Mouse (Mus musculus): ENCODE data around the gene Krt79. TPM values are rescaled to one million over a fixed set of nuclear protein-coding genes. Genes with fewer than 3 reads are reported as not detected.

Gene Krt79
- polyA plus RNA-seq, 1 experiment = 32.7 TPM

- TF ChIP-seq POLR2A (IDR thresholded peaks at IDR 0.05; ENCODE audit: borderline replicate concordance, extremely low read depth, low read depth, low read length) = no peak
- no peak for TF ChIP-seq CTCF (IDR thresholded peaks at IDR 0.05; ENCODE audit: insufficient read depth, low read length)
- no peak for DNase-seq
- no peak overlapping the region for H3K4me3 ChIP-seq (replicated peaks; ENCODE audit: extremely low read depth, low read depth, low read length)
- no peaks in the 10 kb centered on the region for H3K4me1 ChIP-seq (ENCODE audit: control insufficient read depth, insufficient read depth, low read length)
- WGBS = 75% methylated on average over 2 of the region's 2 CpGs
These were observed 24.1 kb downstream of the Krt79 start for GRCm38 (mm10) chr15:101916072-101916471.

DNA sequence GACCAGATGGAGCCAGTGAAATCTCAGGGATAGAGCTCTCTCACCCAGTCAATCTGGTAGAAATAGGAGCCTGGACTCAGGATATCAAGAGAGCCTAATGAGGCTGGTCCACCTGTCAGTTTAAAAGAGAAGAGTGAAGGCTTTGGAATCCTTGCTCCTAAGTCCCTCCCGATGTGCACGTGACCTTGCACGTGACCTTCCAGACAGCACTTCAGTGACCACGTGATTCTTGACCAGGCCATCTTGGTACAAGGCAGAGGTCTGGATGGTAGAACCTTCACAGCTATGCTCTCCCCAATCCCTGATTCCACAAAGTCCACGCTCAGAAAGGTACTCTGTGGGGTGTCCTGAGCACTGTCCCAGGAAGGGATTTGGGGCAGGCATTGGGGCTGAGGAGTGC, 35.3 kb downstream of the Krt79 start:
- 81% methylated on average over 5 of the region's 5 CpGs for WGBS
- no peak overlapping the region for H3K4me3 ChIP-seq (replicated peaks; ENCODE audit: extremely low read depth, low read depth, low read length)
- no peaks in the 10 kb centered on the region for H3K4me1 ChIP-seq (ENCODE audit: control insufficient read depth, insufficient read depth, low read length)
- TF ChIP-seq POLR2A (IDR thresholded peaks at IDR 0.05; ENCODE audit: borderline replicate concordance, extremely low read depth, low read depth, low read length) (no peak), CTCF (IDR thresholded peaks at IDR 0.05; ENCODE audit: insufficient read depth, low read length) (no peak)
- no peak for DNase-seq

GRCm38 (mm10) chr15:101902171-101903149, 37.7 kb downstream of the Krt79 start:
- Histone ChIP-seq H3K4me1 (ENCODE audit: control insufficient read depth, insufficient read depth, low read length) (no peaks in the 10 kb centered on the region), H3K4me3 (replicated peaks; ENCODE audit: extremely low read depth, low read depth, low read length) (no peak overlapping the region)
- WGBS = 51% methylated on average over 12 of the region's 12 CpGs
- TF ChIP-seq POLR2A (IDR thresholded peaks at IDR 0.05; ENCODE audit: borderline replicate concordance, extremely low read depth, low read depth, low read length) = no peak
- no peak for TF ChIP-seq CTCF (IDR thresholded peaks at IDR 0.05; ENCODE audit: insufficient read depth, low read length)
- no peak for DNase-seq

DNA sequence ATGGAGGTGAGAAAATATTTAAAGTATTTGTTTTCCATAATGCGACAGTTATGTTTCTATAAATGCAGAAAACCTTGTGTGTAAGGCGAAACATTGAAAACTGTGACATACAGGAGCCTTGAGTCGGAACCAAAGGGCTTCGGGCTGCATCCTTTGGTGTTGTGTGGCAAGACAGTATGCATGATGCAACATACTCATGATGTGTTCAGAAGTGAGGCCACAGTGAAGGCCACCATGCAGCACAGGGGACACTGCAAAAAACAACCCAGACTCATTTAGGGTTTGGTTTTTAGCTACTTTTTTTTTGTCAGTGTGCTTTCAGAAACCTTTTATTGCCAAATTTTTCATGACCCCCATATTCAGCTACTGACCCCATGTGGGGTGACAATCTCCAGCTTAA, 44.9 kb downstream of the Krt79 start:
- WGBS = 86% methylated on average over 4 of the region's 4 CpGs
- TF ChIP-seq POLR2A (IDR thresholded peaks at IDR 0.05; ENCODE audit: borderline replicate concordance, extremely low read depth, low read depth, low read length) (no peak), CTCF (IDR thresholded peaks at IDR 0.05; ENCODE audit: insufficient read depth, low read length) (no peak)

DNA sequence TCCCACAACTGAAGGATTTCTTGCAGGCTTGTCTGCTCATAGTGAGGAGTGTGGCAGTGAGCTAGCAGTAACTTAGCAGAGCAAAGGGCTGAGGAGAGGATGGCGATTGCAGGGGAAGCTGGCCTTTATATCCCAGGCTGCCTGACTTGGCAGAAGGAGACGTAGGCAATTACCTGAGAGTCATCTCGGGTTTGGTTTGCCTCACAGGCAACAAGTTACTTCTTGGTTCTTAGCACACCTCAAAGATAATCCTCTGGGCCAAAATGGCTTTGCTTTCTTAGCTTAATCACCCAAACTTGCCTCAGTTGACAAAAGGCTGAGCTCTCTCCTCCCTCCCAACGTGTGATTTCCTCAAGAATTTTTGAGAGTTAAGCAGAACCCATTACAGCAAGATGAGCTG, 47.3 kb downstream of the Krt79 start, which contains the start of gene Krt76:
Gene Krt76, minus strand, starts transcription at position 101 of the 400 bp plus-strand sequence.
- TF ChIP-seq CTCF (IDR thresholded peaks at IDR 0.05; ENCODE audit: insufficient read depth, low read length) = no peak
- no peak for TF ChIP-seq POLR2A (IDR thresholded peaks at IDR 0.05; ENCODE audit: borderline replicate concordance, extremely low read depth, low read depth, low read length)
- H3K4me1 ChIP-seq (ENCODE audit: control insufficient read depth, insufficient read depth, low read length) = no peaks in the 10 kb centered on the region
- no peak for DNase-seq

More for the DNA sequence above, 44.9 kb downstream of the Krt79 start:
- no peak for DNase-seq
- Histone ChIP-seq H3K4me1 (ENCODE audit: control insufficient read depth, insufficient read depth, low read length) (no peaks in the 10 kb centered on the region), H3K4me3 (replicated peaks; ENCODE audit: extremely low read depth, low read depth, low read length) (no peak overlapping the region)

GRCm38 (mm10) chr15:101879776-101880175, 60.3 kb downstream of the Krt79 start:
- H3K4me1 ChIP-seq (ENCODE audit: control insufficient read depth, insufficient read depth, low read length) = no peaks in the 10 kb centered on the region
- H3K4me3 ChIP-seq (replicated peaks; ENCODE audit: extremely low read depth, low read depth, low read length) = no peak overlapping the region
- no peak for DNase-seq
- TF ChIP-seq POLR2A (IDR thresholded peaks at IDR 0.05; ENCODE audit: borderline replicate concordance, extremely low read depth, low read depth, low read length) (no peak), CTCF (IDR thresholded peaks at IDR 0.05; ENCODE audit: insufficient read depth, low read length) (no peak)
- 18% methylated on average over 11 of the region's 11 CpGs for WGBS

More for the DNA sequence above, 47.3 kb downstream of the Krt79 start, which contains the start of gene Krt76:
- no peak within 1 kb of the TSS for H3K4me3 ChIP-seq (replicated peaks; ENCODE audit: extremely low read depth, low read depth, low read length)
- WGBS = 61% methylated on average over 4 of the region's 4 CpGs

Other genes with a start within 250 kb of the Krt79 start
- gene Krt6a, start 246.0 kb downstream of the Krt79 start, polyA plus RNA-seq (2012; rRNA removed) = 7.3 TPM in 1 of 2 replicates, not detected in the other
- 0.79 and 103 TPM in 2 replicates for gene Krt5, start 227.4 kb downstream of the Krt79 start, polyA plus RNA-seq (2012; rRNA removed)
- not detected in 2 replicates for gene Krt71, start 197.2 kb downstream of the Krt79 start, polyA plus RNA-seq (2012; rRNA removed)
- gene Krt72, start 153.9 kb downstream of the Krt79 start, polyA plus RNA-seq (2012; rRNA removed) = not detected in 2 replicates
- not detected in 2 replicates for gene Krt73, start 138.0 kb downstream of the Krt79 start, polyA plus RNA-seq (2012; rRNA removed)
- gene Krt2, start 122.2 kb downstream of the Krt79 start, polyA plus RNA-seq (2012; rRNA removed) = not detected in 2 replicates
- 0.26 and 0.57 TPM in 2 replicates for gene Krt1, start 89.5 kb downstream of the Krt79 start, polyA plus RNA-seq (2012; rRNA removed)
- not detected in 2 replicates for gene Krt77, start 70.6 kb downstream of the Krt79 start, polyA plus RNA-seq (2012; rRNA removed)
- gene Krt76, start 47.4 kb downstream of the Krt79 start, polyA plus RNA-seq (2012; rRNA removed) = 0.46 TPM in 1 of 2 replicates, not detected in the other
- 0.25 and 1,733 TPM in 2 replicates for gene Krt4, start 15.6 kb downstream of the Krt79 start, polyA plus RNA-seq (2012; rRNA removed)
- gene Krt78, start 14.0 kb upstream of the Krt79 start, polyA plus RNA-seq (2012; rRNA removed) = 0.05 and 32.9 TPM in 2 replicates
- gene Krt8, start 64.2 kb upstream of the Krt79 start, polyA plus RNA-seq (2012; rRNA removed) = 128 and 147 TPM in 2 replicates
- 62.6 and 63.8 TPM in 2 replicates for gene Krt18, start 87.9 kb upstream of the Krt79 start, polyA plus RNA-seq (2012; rRNA removed)
- 47.3 and 87.1 TPM in 2 replicates for gene Eif4b, start 133.4 kb upstream of the Krt79 start, polyA plus RNA-seq (2012; rRNA removed)
- gene Tns2, start 160.1 kb upstream of the Krt79 start, polyA plus RNA-seq (2012; rRNA removed) = 255 and 329 TPM in 2 replicates
- gene Spryd3, start 195.9 kb upstream of the Krt79 start, polyA plus RNA-seq (2012; rRNA removed) = 40.8 and 55.2 TPM in 2 replicates
- gene Igfbp6, start 204.0 kb upstream of the Krt79 start, polyA plus RNA-seq (2012; rRNA removed) = 337 and 400 TPM in 2 replicates
- gene Soat2, start 210.2 kb upstream of the Krt79 start, polyA plus RNA-seq (2012; rRNA removed) = 1.1 and 1.2 TPM in 2 replicates